Mouse (Mus musculus): ENCODE measurements at regions not wholly inside any gene's neighbourhood (a gene's known extent, or its start where the extent isn't known, plus 50 kb on each side); places are given as distances from the start of the nearest gene placed in this dataset.

DNA sequence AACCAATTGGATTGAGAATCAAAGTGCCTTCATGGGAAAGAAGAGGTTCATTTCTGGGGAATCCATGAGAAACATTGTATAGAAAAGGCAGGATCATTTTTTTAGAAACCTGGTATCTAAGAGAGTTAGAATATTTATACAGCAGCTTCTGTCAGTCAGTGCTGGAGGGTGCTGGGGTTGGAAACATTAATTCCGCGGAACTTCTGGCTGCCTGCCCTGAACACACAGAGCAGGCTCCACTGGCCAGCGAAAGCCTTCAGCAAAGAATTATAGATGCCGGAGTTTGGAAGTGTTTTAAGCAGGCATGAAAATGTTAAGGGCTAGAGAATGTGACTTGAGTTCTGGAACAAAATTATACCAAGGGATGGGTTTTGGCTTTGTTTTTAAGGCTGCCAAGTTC lies 789.0 kb downstream of the D3Ertd751e start:
- TF ChIP-seq MYOG (IDR thresholded peaks at IDR 0.05; ENCODE audit: control insufficient read depth, extremely low read depth, insufficient read length) (no peak), USF1 (IDR thresholded peaks at IDR 0.05; ENCODE audit: low read depth) (no peak), CTCF (IDR thresholded peaks at IDR 0.05; ENCODE audit: control insufficient read depth, insufficient read depth, insufficient read length) (no peak), FOSL1 (IDR thresholded peaks at IDR 0.05; ENCODE audit: insufficient read depth, low read length, poor library complexity, severe bottlenecking) (no peak), MAX (IDR thresholded peaks at IDR 0.05) (no peak), CEBPB (IDR thresholded peaks at IDR 0.05; ENCODE audit: low read depth) (no peak), MYOD1 (IDR thresholded peaks at IDR 0.05; ENCODE audit: control insufficient read depth, insufficient read length, low read depth) (no peak)
